Mouse (Mus musculus): ENCODE measurements around the gene Polr3e. TPM values are rescaled to one million over a fixed set of nuclear protein-coding genes. Genes with fewer than 3 reads are reported as not detected.
"Not testable (repeated sequence)": the region's sequence is repeated elsewhere in the genome, so short reads cannot be mapped to it uniquely, and the experiment has no call there.

Gene Polr3e
- polyA plus RNA-seq, 1 experiment from 2014 or later, result 31.8 TPM

DNA sequence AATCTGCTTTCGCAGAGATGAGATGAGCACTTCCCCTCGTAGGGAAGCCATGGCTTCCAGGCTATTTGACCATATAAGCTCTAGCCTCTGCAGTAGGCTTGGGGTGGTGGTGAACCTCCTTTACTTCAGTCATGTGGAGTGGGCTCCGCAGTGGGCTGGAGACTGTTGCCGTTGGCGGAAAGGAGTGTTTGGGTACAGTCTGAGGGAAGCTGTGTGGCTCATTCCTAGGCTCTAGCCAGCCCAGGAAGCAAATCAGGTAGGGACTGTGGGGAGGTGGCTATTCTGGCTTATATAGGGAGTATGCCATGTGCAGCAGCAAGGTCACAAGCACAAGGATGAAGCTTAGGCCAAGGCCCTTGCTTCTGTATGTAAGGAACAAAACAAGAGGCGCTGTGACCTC, 23.7 kb downstream of the Polr3e start:
- peaks cover 57% of the 10 kb centered on the region for H3K36me3 ChIP-seq (ENCODE audit: insufficient read depth, low read length)
- H3K27me3 ChIP-seq (ENCODE audit: insufficient read depth, low read length), result no peaks in the 10 kb centered on the region
- H3K27ac ChIP-seq, result no peak overlapping the region
- H3K4me1 ChIP-seq (replicated peaks; ENCODE audit: insufficient read depth, low read length), result no peaks in the 10 kb centered on the region
- H3K9ac ChIP-seq (ENCODE audit: low read depth, low read length), result no peak overlapping the region
- no peak overlapping the region for H3K4me2 ChIP-seq (ENCODE audit: low read length)
- no peaks in the 10 kb centered on the region for H3K9me3 ChIP-seq (replicated peaks; ENCODE audit: low read length)
- WGBS, result 96% methylated on average over 6 of the region's 6 CpGs
- no peak for TF ChIP-seq CTCF (IDR thresholded peaks at IDR 0.05; ENCODE audit: low read depth)
- no peak for DNase-seq (ENCODE audit: low spot score)
- no peak for ATAC-seq (replicated peaks; ENCODE audit: low FRiP score, low read depth)
- no peak overlapping the region for H3K4me3 ChIP-seq (replicated peaks; ENCODE audit: low read depth, low read length)

DNA sequence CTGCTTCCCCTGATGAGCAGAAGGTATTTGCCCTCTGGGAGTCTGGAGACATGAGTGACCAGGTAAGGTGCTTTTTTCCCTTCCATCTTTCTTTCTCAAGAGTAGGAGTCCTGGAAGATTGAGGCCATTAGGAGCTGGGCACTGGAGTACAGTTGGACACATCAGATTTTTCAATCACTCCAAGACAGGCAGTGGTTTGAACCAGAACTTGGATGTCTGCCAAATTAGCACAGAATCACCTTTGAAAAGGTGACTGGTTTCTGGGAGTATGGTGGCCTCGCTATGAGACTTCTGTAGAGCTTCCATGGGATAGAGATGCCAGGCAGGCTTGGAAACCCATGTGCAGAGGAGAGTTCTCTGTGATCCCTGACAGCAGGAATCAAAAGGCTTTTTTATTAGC, 25.0 kb downstream of the Polr3e start:
- Histone ChIP-seq H3K9me3 (replicated peaks; ENCODE audit: low read length) (no peaks in the 10 kb centered on the region), H3K4me3 (replicated peaks; ENCODE audit: low read depth, low read length) (no peak overlapping the region), H3K4me1 (replicated peaks; ENCODE audit: insufficient read depth, low read length) (no peaks in the 10 kb centered on the region), H3K27ac (peak overlapping the region; percentile 75; the same call in 1 of the 2 replicates), H3K27me3 (ENCODE audit: insufficient read depth, low read length) (no peaks in the 10 kb centered on the region), H3K9ac (ENCODE audit: low read depth, low read length) (no peak overlapping the region), H3K4me2 (ENCODE audit: low read length) (no peak overlapping the region), H3K36me3 (ENCODE audit: insufficient read depth, low read length) (peaks cover 47% of the 10 kb centered on the region)
- no peak for ATAC-seq (replicated peaks; ENCODE audit: low FRiP score, low read depth)
- no peak for TF ChIP-seq CTCF (IDR thresholded peaks at IDR 0.05; ENCODE audit: low read depth)
- no peak for DNase-seq (ENCODE audit: low spot score)
- WGBS, result 73% methylated on average over 1 of the region's 1 CpGs

- Histone ChIP-seq H3K4me2 (ENCODE audit: low read length) (no peak overlapping the region), H3K9ac (ENCODE audit: low read depth, low read length) (no peak overlapping the region), H3K4me1 (replicated peaks; ENCODE audit: insufficient read depth, low read length) (no peaks in the 10 kb centered on the region), H3K9me3 (replicated peaks; ENCODE audit: low read length) (no peaks in the 10 kb centered on the region), H3K27me3 (ENCODE audit: insufficient read depth, low read length) (no peaks in the 10 kb centered on the region), H3K36me3 (ENCODE audit: insufficient read depth, low read length) (peaks cover 33% of the 10 kb centered on the region), H3K4me3 (replicated peaks; ENCODE audit: low read depth, low read length) (no peak overlapping the region), H3K27ac (peak overlapping the region; percentile 57; the same call in 1 of the 2 replicates)
- ATAC-seq (replicated peaks; ENCODE audit: low FRiP score, low read depth) (peak; percentile 76), DNase-seq (ENCODE audit: low spot score) (peak; percentile 12)
- no peak for TF ChIP-seq CTCF (IDR thresholded peaks at IDR 0.05; ENCODE audit: low read depth)
- WGBS, result 61% methylated on average over 7 of the region's 8 CpGs
These were observed 26.5 kb downstream of the Polr3e start for GRCm38 (mm10) chr7:120943936-120944509.

- H3K27ac ChIP-seq; H3K27me3 ChIP-seq (ENCODE audit: insufficient read depth, low read length); H3K4me2 ChIP-seq (ENCODE audit: low read length); DNase-seq (ENCODE audit: low spot score); H3K9me3 ChIP-seq (replicated peaks; ENCODE audit: low read length); H3K9ac ChIP-seq (ENCODE audit: low read depth, low read length); H3K4me3 ChIP-seq (replicated peaks; ENCODE audit: low read depth, low read length); H3K4me1 ChIP-seq (replicated peaks; ENCODE audit: insufficient read depth, low read length); ATAC-seq (replicated peaks; ENCODE audit: low FRiP score, low read depth): not testable (repeated sequence)
- 75% methylated on average over 7 of the region's 7 CpGs for WGBS
- peaks cover 24% of the 10 kb centered on the region for H3K36me3 ChIP-seq (ENCODE audit: insufficient read depth, low read length)
These were observed 36.0 kb downstream of the Polr3e start for GRCm38 (mm10) chr7:120953591-120953990.

DNA sequence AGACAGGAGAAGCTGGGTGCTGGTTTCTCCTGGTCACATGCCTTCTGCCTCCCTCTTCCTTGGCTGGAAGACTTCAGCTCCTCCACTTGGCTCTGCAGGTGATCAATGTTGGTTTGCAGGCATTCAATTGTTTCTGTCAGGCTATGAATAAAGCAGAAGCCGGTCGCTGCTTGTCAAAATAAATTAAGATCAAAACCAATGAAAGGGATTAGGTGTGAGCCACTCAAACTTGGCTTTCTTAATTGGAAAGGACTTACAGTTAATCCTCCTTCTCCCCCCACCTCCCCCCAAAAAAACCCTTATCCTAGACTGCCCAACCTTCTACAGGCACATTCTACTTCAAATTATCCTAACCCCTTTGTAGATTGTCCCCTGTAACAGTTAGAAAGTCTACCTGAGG, 42.6 kb downstream of the Polr3e start:
- Histone ChIP-seq H3K27ac (no peak overlapping the region), H3K4me2 (ENCODE audit: low read length) (no peak overlapping the region), H3K9me3 (replicated peaks; ENCODE audit: low read length) (no peaks in the 10 kb centered on the region), H3K9ac (ENCODE audit: low read depth, low read length) (no peak overlapping the region), H3K36me3 (ENCODE audit: insufficient read depth, low read length) (peaks cover 26% of the 10 kb centered on the region; the same call in 1 of the 2 replicates), H3K4me3 (replicated peaks; ENCODE audit: low read depth, low read length) (no peak overlapping the region), H3K27me3 (ENCODE audit: insufficient read depth, low read length) (no peaks in the 10 kb centered on the region), H3K4me1 (replicated peaks; ENCODE audit: insufficient read depth, low read length) (no peaks in the 10 kb centered on the region)
- no peak for TF ChIP-seq CTCF (IDR thresholded peaks at IDR 0.05; ENCODE audit: low read depth)
- ATAC-seq (replicated peaks; ENCODE audit: low FRiP score, low read depth) (no peak), DNase-seq (ENCODE audit: low spot score) (no peak)
- WGBS, result 94% methylated on average over 2 of the region's 2 CpGs

GRCm38 (mm10) chr7:120960601-120961000, 43.1 kb downstream of the Polr3e start:
- Histone ChIP-seq H3K27ac (no peak overlapping the region), H3K9ac (ENCODE audit: low read depth, low read length) (no peak overlapping the region), H3K4me1 (replicated peaks; ENCODE audit: insufficient read depth, low read length) (no peaks in the 10 kb centered on the region), H3K36me3 (ENCODE audit: insufficient read depth, low read length) (peaks cover 26% of the 10 kb centered on the region; the same call in 1 of the 2 replicates), H3K4me3 (replicated peaks; ENCODE audit: low read depth, low read length) (no peak overlapping the region), H3K4me2 (ENCODE audit: low read length) (no peak overlapping the region), H3K9me3 (replicated peaks; ENCODE audit: low read length) (no peaks in the 10 kb centered on the region), H3K27me3 (ENCODE audit: insufficient read depth, low read length) (no peaks in the 10 kb centered on the region)
- peak; percentile 45; the same call in 1 of the 2 replicates for TF ChIP-seq CTCF (IDR thresholded peaks at IDR 0.05; ENCODE audit: low read depth)
- 85% methylated on average over 6 of the region's 6 CpGs for WGBS
- DNase-seq (ENCODE audit: low spot score) (no peak), ATAC-seq (replicated peaks; ENCODE audit: low FRiP score, low read depth) (no peak)

GRCm38 (mm10) chr7:120961893-120962292, 44.3 kb downstream of the Polr3e start:
- Histone ChIP-seq H3K9me3 (replicated peaks; ENCODE audit: low read length) (no peaks in the 10 kb centered on the region), H3K27me3 (ENCODE audit: insufficient read depth, low read length) (no peaks in the 10 kb centered on the region), H3K4me3 (replicated peaks; ENCODE audit: low read depth, low read length) (no peak overlapping the region), H3K36me3 (ENCODE audit: insufficient read depth, low read length) (peaks cover 22% of the 10 kb centered on the region; the same call in 1 of the 2 replicates), H3K4me1 (replicated peaks; ENCODE audit: insufficient read depth, low read length) (no peaks in the 10 kb centered on the region), H3K27ac (no peak overlapping the region), H3K4me2 (ENCODE audit: low read length) (no peak overlapping the region), H3K9ac (ENCODE audit: low read depth, low read length) (no peak overlapping the region)
- ATAC-seq (replicated peaks; ENCODE audit: low FRiP score, low read depth) (no peak), DNase-seq (ENCODE audit: low spot score) (no peak)
- TF ChIP-seq CTCF (IDR thresholded peaks at IDR 0.05; ENCODE audit: low read depth), result no peak
- 60% methylated on average over 3 of the region's 3 CpGs for WGBS

Data from kidney, postnatal 0 days (tissue).